Mouse (Mus musculus) stomach, embryonic 15.5 days (tissue): ENCODE results near the gene Map2. TPM values are rescaled to one million over a fixed set of nuclear protein-coding genes. Genes with fewer than 3 reads are reported as not detected.

Experiments used
- polyA plus RNA-seq: library from polyadenylated mRNA; unstranded; fragments of >200 nt; fragmentation: Nextera tagmentation; extraction: Ambion mirVana; gene quantifications from 2 replicates; pipeline ENCODE4 v1.2.1, GENCODE M21; 2015

The Map2 gene
- polyA plus RNA-seq, 1 experiment from 2014 or later: 16.6 TPM

Other genes with a start within 250 kb of the Map2 start
- not detected in 2 replicates for gene Crygf, start 248.8 kb upstream of the Map2 start, polyA plus RNA-seq